Mouse (Mus musculus): ENCODE data around the gene Pabpn1l. TPM values are rescaled to one million over a fixed set of nuclear protein-coding genes. Genes with fewer than 3 reads are reported as not detected.

Gene Pabpn1l
- polyA plus RNA-seq, 1 experiment from 2014 or later, result 1.2 TPM

GRCm38 (mm10) chr8:122593240-122593639 is 29.3 kb downstream of the Pabpn1l start:
- Histone ChIP-seq H3K27ac (replicated peaks) (no peak overlapping the region), H3K27me3 (no peaks in the 10 kb centered on the region), H3K9ac (no peak overlapping the region), H3K9me3 (replicated peaks) (no peaks in the 10 kb centered on the region), H3K4me1 (no peaks in the 10 kb centered on the region), H3K4me3 (replicated peaks) (no peak overlapping the region), H3K36me3 (no peaks in the 10 kb centered on the region), H3K4me2 (replicated peaks) (no peak overlapping the region)
- no peak for ATAC-seq (ENCODE audit: insufficient number of reproducible peaks, low FRiP score, low TSS enrichment, low read depth)
- WGBS, result 71% methylated on average over 12 of the region's 12 CpGs

DNA sequence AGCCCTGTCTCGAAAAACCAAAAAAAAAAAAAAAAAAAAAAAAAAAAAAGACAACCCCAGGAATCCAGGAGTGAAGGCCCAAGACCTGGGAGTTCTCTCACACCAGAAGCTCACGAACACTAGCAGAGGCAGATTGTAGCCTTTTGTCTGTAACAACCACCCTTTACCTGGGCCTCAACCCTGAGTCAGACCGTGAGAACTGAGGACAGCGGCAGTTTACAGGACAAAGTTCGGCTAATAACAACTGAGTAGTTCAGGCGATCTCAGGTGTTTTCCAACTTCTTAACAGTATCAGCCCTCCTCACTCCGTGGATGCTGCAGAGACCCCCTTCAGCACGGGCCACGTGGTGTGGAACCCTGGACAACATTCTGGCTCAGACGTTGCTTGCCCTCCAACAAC is 35.8 kb downstream of the Pabpn1l start:
- no peaks in the 10 kb centered on the region for H3K27me3 ChIP-seq
- no peak overlapping the region for H3K4me3 ChIP-seq (replicated peaks)
- H3K9ac ChIP-seq, result no peak overlapping the region
- ATAC-seq (ENCODE audit: insufficient number of reproducible peaks, low FRiP score, low TSS enrichment, low read depth), result no peak
- no peak overlapping the region for H3K4me2 ChIP-seq (replicated peaks)
- H3K27ac ChIP-seq (replicated peaks), result no peak overlapping the region
- H3K4me1 ChIP-seq, result peaks cover 9% of the 10 kb centered on the region; the same call in 1 of the 2 replicates
- 83% methylated on average over 10 of the region's 10 CpGs for WGBS
- H3K36me3 ChIP-seq, result no peaks in the 10 kb centered on the region
- H3K9me3 ChIP-seq (replicated peaks), result no peaks in the 10 kb centered on the region

GRCm38 (mm10) chr8:122586171-122586570 is 36.4 kb downstream of the Pabpn1l start:
- H3K4me2 ChIP-seq (replicated peaks), result no peak overlapping the region
- H3K4me1 ChIP-seq, result peaks cover 10% of the 10 kb centered on the region; the same call in 1 of the 2 replicates
- no peaks in the 10 kb centered on the region for H3K9me3 ChIP-seq (replicated peaks)
- no peaks in the 10 kb centered on the region for H3K36me3 ChIP-seq
- no peak overlapping the region for H3K4me3 ChIP-seq (replicated peaks)
- 41% methylated on average over 7 of the region's 7 CpGs for WGBS
- ATAC-seq (ENCODE audit: insufficient number of reproducible peaks, low FRiP score, low TSS enrichment, low read depth), result no peak
- H3K9ac ChIP-seq, result no peak overlapping the region
- no peaks in the 10 kb centered on the region for H3K27me3 ChIP-seq
- H3K27ac ChIP-seq (replicated peaks), result no peak overlapping the region

GRCm38 (mm10) chr8:122585411-122585891 is 37.1 kb downstream of the Pabpn1l start:
- no peak for ATAC-seq (ENCODE audit: insufficient number of reproducible peaks, low FRiP score, low TSS enrichment, low read depth)
- Histone ChIP-seq H3K36me3 (no peaks in the 10 kb centered on the region), H3K9me3 (replicated peaks) (no peaks in the 10 kb centered on the region), H3K4me2 (replicated peaks) (no peak overlapping the region), H3K4me3 (replicated peaks) (no peak overlapping the region), H3K9ac (no peak overlapping the region), H3K27ac (replicated peaks) (no peak overlapping the region), H3K4me1 (peaks cover 13% of the 10 kb centered on the region; the same call in 1 of the 2 replicates), H3K27me3 (no peaks in the 10 kb centered on the region)
- WGBS, result 52% methylated on average over 14 of the region's 14 CpGs

DNA sequence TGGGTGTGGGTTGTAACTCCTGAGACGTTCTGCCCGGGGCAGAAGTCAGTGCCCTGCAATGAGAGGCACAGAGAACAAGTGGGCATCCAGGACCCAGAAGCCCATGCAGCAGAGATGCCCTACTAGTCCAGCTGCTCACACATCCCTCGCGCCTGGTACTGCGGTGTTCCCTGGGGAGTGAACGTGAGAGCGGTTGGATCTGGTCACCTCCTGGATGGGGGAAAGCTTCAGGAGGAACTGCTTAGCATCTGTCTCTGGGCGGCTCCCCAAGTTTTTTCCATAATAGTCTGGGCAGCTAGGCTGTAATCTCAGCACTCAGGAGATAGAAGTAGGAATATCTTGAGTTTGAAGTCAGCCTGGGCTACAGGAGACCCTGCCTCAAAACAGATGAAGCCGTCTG is 37.6 kb downstream of the Pabpn1l start:
- Histone ChIP-seq H3K9ac (no peak overlapping the region), H3K27ac (replicated peaks) (no peak overlapping the region), H3K36me3 (no peaks in the 10 kb centered on the region), H3K4me3 (replicated peaks) (no peak overlapping the region), H3K27me3 (no peaks in the 10 kb centered on the region), H3K4me1 (peaks cover 18% of the 10 kb centered on the region), H3K9me3 (replicated peaks) (no peaks in the 10 kb centered on the region), H3K4me2 (replicated peaks) (no peak overlapping the region)
- no peak for ATAC-seq (ENCODE audit: insufficient number of reproducible peaks, low FRiP score, low TSS enrichment, low read depth)
- 77% methylated on average over 9 of the region's 9 CpGs for WGBS

DNA sequence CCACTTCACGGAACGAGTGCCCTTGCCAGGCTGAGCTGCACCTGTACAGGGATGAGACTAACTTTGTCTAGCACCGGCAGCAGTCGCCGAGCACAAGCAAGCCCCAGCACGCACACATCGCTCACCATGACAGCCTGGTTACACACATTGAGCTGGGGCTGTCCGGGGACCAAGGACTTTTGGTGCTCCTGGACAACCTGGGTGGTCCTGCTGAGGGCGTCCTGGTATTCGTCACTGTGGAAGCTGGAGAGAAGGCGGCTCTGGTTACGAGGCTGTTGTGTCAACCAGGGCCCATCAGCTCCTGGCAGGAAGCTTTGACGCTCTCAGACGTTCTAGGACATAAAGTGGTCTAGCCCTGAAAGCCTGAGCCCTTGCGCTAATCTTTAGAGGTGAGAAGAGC is 41.6 kb downstream of the Pabpn1l start:
- H3K36me3 ChIP-seq, result no peaks in the 10 kb centered on the region
- no peak overlapping the region for H3K4me2 ChIP-seq (replicated peaks)
- no peaks in the 10 kb centered on the region for H3K9me3 ChIP-seq (replicated peaks)
- 47% methylated on average over 13 of the region's 15 CpGs for WGBS
- peaks cover 43% of the 10 kb centered on the region for H3K4me1 ChIP-seq
- H3K27me3 ChIP-seq, result no peaks in the 10 kb centered on the region
- no peak overlapping the region for H3K9ac ChIP-seq
- ATAC-seq (ENCODE audit: insufficient number of reproducible peaks, low FRiP score, low TSS enrichment, low read depth), result no peak
- no peak overlapping the region for H3K27ac ChIP-seq (replicated peaks)
- H3K4me3 ChIP-seq (replicated peaks), result no peak overlapping the region

GRCm38 (mm10) chr8:122579196-122579595 is 43.3 kb downstream of the Pabpn1l start:
- Histone ChIP-seq H3K4me2 (replicated peaks) (no peak overlapping the region), H3K9ac (no peak overlapping the region)
- 13% methylated on average over 7 of the region's 7 CpGs for WGBS

DNA sequence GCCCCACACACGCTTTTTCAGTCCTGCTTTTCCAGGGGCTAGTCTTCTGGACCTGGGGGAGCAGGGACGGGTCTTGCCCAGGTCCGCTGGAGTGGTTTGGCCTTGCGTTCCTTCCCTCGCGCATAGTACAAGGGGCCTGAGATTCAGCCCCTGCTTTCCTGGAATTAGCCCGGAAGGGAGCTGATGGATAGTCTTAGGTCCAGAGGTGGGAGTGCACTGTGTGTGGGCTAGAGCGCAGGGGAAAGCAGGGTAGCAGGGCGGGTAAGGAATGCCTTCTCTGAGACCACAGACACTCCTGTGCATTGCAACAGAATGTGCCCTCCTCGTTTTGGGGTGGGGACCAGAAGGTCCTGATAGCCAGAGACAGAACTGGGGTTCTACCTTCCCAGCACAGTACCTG is 45.4 kb downstream of the Pabpn1l start:
- Histone ChIP-seq H3K27me3 (no peaks in the 10 kb centered on the region), H3K36me3 (peaks cover 22% of the 10 kb centered on the region), H3K4me2 (replicated peaks) (peak overlapping the region; percentile 77), H3K27ac (replicated peaks) (peak overlapping the region; percentile 75; the same call in 1 of the 2 replicates), H3K9me3 (replicated peaks) (no peaks in the 10 kb centered on the region), H3K9ac (no peak overlapping the region), H3K4me3 (replicated peaks) (peak overlapping the region; percentile 71), H3K4me1 (peaks cover 51% of the 10 kb centered on the region)
- peak; percentile 11; the same call in 1 of the 2 replicates for ATAC-seq (ENCODE audit: insufficient number of reproducible peaks, low FRiP score, low TSS enrichment, low read depth)
- WGBS, result 38% methylated on average over 10 of the region's 10 CpGs

More at GRCm38 (mm10) chr8:122579196-122579595, 43.3 kb downstream of the Pabpn1l start:
- ATAC-seq (ENCODE audit: insufficient number of reproducible peaks, low FRiP score, low TSS enrichment, low read depth), result no peak
- H3K36me3 ChIP-seq, result peaks cover 4% of the 10 kb centered on the region; the same call in 1 of the 2 replicates
- no peaks in the 10 kb centered on the region for H3K27me3 ChIP-seq
- H3K4me1 ChIP-seq, result peaks cover 51% of the 10 kb centered on the region
- H3K9me3 ChIP-seq (replicated peaks), result no peaks in the 10 kb centered on the region
- H3K4me3 ChIP-seq (replicated peaks), result no peak overlapping the region
- H3K27ac ChIP-seq (replicated peaks), result peak overlapping the region; percentile 51; the same call in 1 of the 2 replicates

DNA sequence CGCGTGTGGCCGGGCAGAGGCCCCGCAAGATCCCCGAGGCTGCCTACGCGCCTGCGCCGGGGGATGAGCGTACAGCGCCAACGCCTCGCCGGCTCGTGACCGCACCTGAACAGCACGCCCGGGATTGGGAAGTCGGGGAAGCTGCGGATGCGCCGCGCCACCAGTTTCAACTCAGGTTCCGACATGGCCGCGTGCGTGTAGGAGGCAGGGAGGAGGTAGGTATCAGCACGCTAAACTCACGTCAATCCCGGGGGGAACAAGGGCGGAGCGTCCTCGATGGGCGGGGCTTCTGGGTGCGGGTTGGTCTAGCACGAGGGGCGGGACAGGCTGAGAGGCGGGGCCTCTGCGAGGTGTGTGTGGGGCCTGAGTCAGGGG is 45.9 kb downstream of the Pabpn1l start, which contains the start of gene Aprt:
Aprt (minus strand) TSS at position 262 of the 375 bp plus-strand sequence.
- H3K4me1 ChIP-seq, result peaks cover 51% of the 10 kb centered on the region

GRCm38 (mm10) chr8:122575735-122576647 is 46.5 kb downstream of the Pabpn1l start:
- H3K27ac ChIP-seq (replicated peaks), result peak overlapping the region; percentile 75
- no peaks in the 10 kb centered on the region for H3K27me3 ChIP-seq
- no peaks in the 10 kb centered on the region for H3K9me3 ChIP-seq (replicated peaks)
- H3K4me1 ChIP-seq, result peaks cover 48% of the 10 kb centered on the region
- H3K36me3 ChIP-seq, result peaks cover 34% of the 10 kb centered on the region
- peak overlapping the region; percentile 69 for H3K9ac ChIP-seq
- peak overlapping the region; percentile 77 for H3K4me2 ChIP-seq (replicated peaks)
- ATAC-seq (ENCODE audit: insufficient number of reproducible peaks, low FRiP score, low TSS enrichment, low read depth), result peak; percentile 9; the same call in 1 of the 2 replicates
- H3K4me3 ChIP-seq (replicated peaks), result peak overlapping the region; percentile 71
- WGBS, result 13% methylated on average over 21 of the region's 21 CpGs

More for the DNA sequence above, 45.9 kb downstream of the Pabpn1l start, which contains the start of gene Aprt:
- Histone ChIP-seq H3K27ac (replicated peaks) (peak within 1 kb of the TSS; percentile 75), H3K36me3 (peaks cover 27% of the 10 kb centered on the region), H3K9ac (peak within 1 kb of the TSS; percentile 69), H3K4me2 (replicated peaks) (peak within 1 kb of the TSS; percentile 77), H3K27me3 (no peaks in the 10 kb centered on the region), H3K9me3 (replicated peaks) (no peaks in the 10 kb centered on the region), H3K4me3 (replicated peaks) (peak within 1 kb of the TSS; percentile 71)
- peak; percentile 90 for ATAC-seq (ENCODE audit: insufficient number of reproducible peaks, low FRiP score, low TSS enrichment, low read depth)
- WGBS, result under 1% methylated on average over 39 of the region's 39 CpGs

DNA sequence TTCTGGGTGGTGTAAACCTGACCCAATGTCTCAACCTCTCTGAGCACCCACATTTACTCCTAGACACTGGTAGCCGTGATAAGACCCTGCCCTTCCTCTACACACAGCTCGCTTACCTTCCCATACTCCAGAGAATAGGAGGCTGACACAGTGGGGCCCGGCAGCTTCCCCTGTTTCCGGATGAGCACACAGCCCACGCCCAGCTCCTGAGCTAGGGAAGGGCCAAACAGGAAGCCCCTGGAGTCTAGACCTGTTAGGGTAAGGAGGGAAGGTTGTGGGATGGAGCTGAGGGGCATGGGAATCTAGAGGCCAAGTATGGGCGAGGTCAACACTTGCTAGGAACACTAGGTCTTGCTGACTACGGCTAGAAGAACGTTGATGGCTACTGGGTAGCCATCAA is 47.3 kb downstream of the Pabpn1l start:
- no peaks in the 10 kb centered on the region for H3K27me3 ChIP-seq
- WGBS, result 63% methylated on average over 8 of the region's 8 CpGs
- peaks cover 41% of the 10 kb centered on the region for H3K36me3 ChIP-seq
- H3K9me3 ChIP-seq (replicated peaks), result no peaks in the 10 kb centered on the region
- peak overlapping the region; percentile 71 for H3K4me3 ChIP-seq (replicated peaks)
- H3K9ac ChIP-seq, result 0 out of 2 replicates have a peak overlapping the region, but pooled peaks have one; percentile 69
- H3K4me2 ChIP-seq (replicated peaks), result peak overlapping the region; percentile 77
- peaks cover 45% of the 10 kb centered on the region for H3K4me1 ChIP-seq
- H3K27ac ChIP-seq (replicated peaks), result 0 out of 2 replicates have a peak overlapping the region, but pooled peaks have one; percentile 5
- no peak for ATAC-seq (ENCODE audit: insufficient number of reproducible peaks, low FRiP score, low TSS enrichment, low read depth)
